Mouse (Mus musculus) hindlimb bud, embryonic 11.5 days (tissue): ENCODE results near the gene Mmp13.
"Not testable (repeated sequence)": the region's sequence is repeated elsewhere in the genome, so short reads cannot be mapped to it uniquely, and the experiment has no call there.

Experiments used
- DNase-seq: peaks from one replicate; pipeline ENCODE4 v3.0.0-alpha.2; 2012; ENCODE audit warnings: low read depth, low spot score; ENCODE audit errors: extremely low spot score

Gene Mmp13

GRCm38 (mm10) chr9:7272214-7272613 is at the start of gene Mmp13:
Mmp13 (plus strand) TSS chr9:7272514.
- no peak for DNase-seq

- DNase-seq = no peak
Measured at GRCm38 (mm10) chr9:7238619-7239018, 33.7 kb upstream of the Mmp13 start.

GRCm38 (mm10) chr9:7239967-7240366 is 32.3 kb upstream of the Mmp13 start:
- no peak for DNase-seq

DNA sequence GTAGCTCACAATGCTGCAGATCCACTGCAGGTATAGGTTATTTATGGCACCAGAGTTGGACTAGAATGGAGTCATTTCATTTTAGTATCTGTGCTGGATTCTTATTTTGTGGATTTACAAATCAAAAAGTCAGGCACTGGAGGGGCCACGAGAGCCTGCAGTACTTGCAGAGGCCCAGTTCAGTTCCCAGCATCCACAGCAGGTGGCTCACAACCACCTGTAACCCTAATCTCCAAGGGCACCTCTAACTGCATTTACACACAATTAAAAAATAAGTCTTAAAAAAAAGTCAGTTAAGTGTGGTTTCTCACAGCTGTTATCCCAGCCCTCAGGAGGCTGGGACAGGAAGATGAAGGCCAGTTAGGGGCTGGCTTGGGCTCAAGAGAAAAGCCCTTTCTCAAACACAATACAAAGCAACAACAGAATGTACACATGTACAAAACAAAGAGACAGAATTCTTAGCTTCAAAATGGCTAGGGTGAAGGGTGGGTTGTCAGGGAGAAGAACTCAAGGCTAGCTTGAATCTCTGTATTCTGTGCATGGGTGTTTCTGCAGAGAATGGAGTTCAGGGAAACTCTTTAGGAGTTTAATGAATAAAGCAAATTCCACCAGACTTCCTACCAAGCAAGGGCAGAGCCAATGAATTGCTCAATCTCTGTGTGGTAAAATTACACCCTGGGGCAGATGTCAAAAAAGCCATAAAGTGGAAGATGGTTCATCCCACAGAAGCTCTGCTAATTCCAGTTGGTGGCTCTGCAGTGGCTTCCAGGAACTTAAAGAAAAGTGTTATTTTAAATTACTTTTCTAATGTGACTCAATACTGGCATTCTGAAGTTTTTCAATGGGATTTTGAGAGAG is 19.3 kb upstream of the Mmp13 start:
- no peak for DNase-seq

- DNase-seq = no peak
Measured at GRCm38 (mm10) chr9:7261667-7262066, 10.6 kb upstream of the Mmp13 start.

DNA sequence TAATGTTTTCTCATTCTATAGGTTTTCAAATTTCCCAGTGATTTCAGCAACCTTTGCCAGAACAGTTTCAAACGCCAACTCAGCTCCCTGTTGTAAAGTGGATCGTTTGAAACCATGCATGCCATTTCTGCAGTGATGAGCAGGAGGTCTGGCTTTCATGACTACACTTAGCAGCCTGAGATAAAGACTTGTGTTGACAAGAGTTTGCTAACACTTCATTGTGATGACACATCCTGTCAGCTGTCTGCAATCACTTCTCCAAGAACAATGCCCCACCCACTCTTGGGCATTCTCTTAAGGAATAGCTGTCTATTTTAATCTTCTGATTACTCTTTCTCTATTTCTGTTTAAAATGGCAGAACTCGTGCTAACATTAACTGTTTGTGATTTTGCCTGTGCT is 2.2 kb upstream of the Mmp13 start:
- no peak for DNase-seq

- DNase-seq = no peak
Measured at GRCm38 (mm10) chr9:7282565-7283302, 10.4 kb downstream of the Mmp13 start.

DNA sequence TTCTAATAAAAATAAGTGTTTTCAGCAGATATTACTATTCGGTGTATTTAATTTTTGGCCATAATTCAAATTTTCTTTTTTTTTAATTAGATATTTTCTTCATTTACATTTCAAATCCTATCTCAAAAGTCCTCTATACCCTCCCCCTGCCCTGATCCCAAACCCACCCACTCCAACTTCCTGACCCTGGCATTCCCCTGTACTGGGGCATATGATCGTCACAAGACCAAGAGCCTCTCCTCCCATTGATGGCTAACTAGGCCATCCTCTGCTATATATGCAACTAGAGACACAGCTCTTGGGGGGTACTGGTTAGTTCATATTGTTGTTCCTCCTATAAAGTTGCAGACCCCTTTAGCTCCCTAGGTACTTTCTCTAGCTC is 11.0 kb downstream of the Mmp13 start:
- DNase-seq = not testable (repeated sequence)

DNA sequence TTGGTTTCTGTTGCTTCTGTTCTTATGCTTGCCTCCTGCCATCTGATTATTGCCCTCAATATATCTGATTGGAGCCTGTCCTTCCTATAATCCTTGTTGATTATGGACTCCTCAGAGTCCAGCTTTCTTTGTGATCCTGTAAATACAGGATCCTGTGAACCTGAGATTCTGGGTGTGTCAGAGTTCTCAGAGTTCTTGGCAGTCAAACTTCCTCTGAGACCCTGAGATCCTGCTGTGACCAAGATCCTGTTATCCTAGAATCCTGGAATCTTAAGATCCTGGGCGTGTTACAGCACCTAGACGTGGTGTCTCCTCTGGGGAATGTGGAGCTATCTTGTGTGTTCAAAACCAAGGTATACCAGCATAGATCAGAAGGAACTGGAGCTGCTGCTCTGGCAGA is 17.2 kb downstream of the Mmp13 start:
- DNase-seq = no peak

- no peak for DNase-seq
Measured at GRCm38 (mm10) chr9:7289901-7290300, 17.6 kb downstream of the Mmp13 start.

- no peak for DNase-seq
Measured at GRCm38 (mm10) chr9:7292132-7292531, 19.8 kb downstream of the Mmp13 start.

- DNase-seq = no peak
Measured at GRCm38 (mm10) chr9:7331847-7332246, 59.5 kb downstream of the Mmp13 start.
